Mouse (Mus musculus) testis, postnatal 10 days (tissue): Measurements from ENCODE around the gene Trpc1.
A peak's percentile ranks its signal among the peaks of the same experiment; 100 is the strongest.

Experiments used
- DNase-seq: peaks from one replicate; pipeline ENCODE4 v3.0.0; 2021; ENCODE audit warnings: low spot score

Trpc1 gene

DNA sequence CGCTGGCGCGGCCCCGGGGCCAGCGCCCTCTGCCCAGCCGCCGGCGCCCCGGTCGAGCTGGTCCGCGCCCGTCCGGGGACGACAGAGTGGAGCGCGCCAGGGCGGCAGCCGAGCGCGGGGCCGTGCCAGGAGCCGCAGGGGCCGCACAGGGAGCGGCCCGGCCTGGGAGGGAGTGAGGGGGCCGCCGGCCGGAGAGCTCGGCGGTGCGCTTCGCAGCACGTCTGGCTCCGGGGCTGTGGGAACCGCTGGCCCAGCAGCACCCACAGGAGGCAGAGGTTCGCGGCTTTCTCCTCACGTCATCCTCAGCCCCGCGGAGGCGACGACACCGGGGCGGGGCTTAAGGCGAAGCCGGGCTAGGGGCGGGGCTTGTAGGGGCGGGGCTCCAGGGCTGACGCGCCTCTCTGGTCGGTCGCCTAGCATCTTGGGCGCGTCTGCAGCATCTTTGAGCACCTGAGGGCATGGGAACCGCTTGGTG lies at the start of gene Trpc1:
TSS of gene Trpc1 (minus strand) at position 339 of the 475 bp plus-strand sequence.
- peak; percentile 85 for DNase-seq

GRCm38 (mm10) chr9:95796323-95796722 lies 46.1 kb upstream of the Trpc1 start:
- DNase-seq, result no peak

GRCm38 (mm10) chr9:95795844-95796243 lies 45.7 kb upstream of the Trpc1 start:
- no peak for DNase-seq

DNA sequence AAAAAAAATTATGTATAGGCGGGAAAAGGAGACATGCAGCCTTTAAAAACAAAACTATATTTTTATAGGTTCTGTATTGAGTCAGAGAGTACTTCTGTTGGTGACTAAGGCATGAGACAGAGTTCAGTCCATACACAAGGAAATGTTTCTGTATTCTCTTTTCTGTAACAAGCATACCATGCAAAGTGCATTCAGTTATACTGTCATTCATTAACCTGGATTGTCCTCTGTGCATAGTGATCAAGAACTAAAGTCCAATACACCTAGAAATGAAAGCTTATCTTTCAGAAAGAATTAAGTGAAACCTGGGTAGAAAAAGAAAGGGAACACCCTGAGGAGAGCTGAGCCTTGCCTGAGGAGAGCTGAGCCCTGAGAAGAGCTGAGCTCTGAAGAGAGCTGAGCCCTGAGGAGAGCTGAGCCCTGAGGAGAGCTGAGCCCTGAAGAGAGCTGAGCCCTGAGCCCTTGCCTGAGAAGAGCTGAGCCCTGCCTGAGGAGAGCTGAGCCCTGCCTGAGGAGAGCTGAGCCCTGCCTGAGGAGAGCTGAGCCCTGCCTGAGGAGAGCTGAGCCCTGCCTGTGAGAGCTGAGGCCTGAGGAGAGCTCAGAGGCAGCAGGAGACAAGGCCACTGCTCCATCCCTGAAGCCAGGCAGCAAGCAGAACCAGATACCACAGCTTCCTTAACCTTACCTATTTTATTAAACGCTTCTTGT lies 45.1 kb upstream of the Trpc1 start:
- DNase-seq, result no peak

- DNase-seq, result no peak
Observed at GRCm38 (mm10) chr9:95793986-95794744, 44.0 kb upstream of the Trpc1 start.

DNA sequence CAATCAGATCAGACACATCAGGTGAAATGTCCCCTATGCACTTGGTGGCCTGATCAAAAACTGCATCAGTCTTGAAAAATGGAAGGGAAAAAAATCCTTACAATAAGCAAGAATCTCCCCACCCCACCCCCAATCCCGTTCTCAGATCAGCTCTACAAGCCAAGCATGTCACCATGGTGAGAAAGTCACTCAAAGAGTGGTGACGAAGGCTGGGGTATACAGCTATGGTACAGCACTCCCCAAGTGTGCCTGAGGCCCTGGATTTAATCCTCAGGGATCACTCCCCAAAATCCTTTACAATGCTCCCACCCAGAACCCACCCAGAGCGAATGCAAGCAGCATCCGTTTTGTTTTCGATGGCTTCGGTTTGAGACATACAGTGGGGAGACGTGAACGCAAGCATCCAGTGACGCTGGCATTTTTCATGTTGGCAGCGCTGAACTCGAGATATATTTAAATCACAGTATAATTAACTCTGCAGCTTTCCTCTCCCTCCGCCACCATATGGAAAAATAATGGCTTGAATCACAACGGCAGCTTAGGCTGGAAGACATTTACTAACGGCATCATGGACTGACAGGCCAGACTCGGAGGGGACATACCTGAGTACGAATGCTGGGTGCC lies 34.8 kb upstream of the Trpc1 start:
- DNase-seq, result no peak

DNA sequence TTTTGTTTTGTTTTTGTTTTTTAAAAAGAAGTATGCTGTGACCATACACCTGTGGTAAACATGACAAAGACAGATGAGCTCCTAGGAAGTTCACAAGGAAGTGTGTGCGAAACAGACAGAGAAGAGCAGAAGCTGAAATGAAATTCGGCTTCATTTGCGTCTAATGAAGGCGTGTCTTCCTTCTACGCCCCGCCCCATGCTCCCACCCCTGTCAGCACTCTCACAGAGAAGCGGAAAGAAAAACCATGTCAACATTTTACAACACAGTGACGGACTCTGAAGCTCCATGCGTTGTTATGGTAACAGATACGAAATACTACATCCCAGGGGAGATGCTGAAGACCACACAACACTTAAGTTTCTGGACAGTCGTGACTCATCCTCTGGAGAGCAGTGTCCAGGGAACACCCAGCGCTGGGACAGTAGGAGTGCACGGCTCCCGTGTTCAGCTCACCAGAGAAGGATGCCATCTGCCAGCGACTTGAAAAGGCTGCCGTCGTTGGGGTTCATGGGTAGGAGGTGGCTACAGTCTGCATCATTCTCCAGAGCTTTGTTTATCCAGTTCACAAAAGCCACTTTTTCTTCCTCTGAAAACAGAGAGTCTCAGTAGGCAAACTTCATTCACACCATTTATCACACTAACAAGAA lies 33.6 kb upstream of the Trpc1 start:
- DNase-seq, result no peak

DNA sequence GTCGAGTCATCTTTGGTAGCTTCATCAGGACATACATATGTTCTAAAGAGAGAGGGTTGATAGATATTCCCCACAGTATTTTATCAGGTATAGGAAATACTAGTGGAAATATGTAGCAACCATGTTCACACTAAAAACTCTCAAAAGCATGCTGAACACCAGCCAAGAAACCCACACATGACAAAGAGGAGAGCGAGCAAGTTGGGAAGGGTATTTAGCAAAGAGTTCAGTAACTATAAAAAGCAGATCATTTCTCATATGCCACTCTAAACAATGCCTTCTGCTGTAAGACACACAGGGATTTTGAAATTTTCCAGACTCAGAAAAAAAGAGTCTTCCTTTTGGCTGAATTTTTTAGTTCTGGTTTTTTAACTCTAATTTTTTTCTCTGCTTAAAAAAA lies 21.5 kb upstream of the Trpc1 start:
- DNase-seq, result no peak

- no peak for DNase-seq
Observed at GRCm38 (mm10) chr9:95763218-95763617, 13.0 kb upstream of the Trpc1 start.

DNA sequence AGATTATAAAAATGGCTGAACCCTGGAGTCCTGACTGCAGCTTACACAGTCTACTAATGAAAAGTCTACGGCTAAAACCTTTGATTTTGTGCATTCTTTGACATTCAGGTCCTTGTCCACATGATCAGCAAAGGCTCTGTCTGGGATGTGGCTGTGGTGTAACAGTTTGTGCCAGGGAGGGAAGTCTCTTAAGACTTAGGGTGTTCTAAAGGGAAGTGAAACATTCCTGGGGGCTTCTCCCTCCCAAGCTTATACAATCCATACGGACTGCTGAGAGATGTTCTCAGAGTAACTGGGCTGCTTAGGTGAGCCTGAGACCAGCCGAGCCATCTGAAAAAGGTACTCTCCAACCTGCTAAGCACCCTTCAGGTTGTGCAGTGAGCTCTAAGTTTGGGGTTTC lies 12.1 kb upstream of the Trpc1 start:
- DNase-seq, result no peak

- DNase-seq, result no peak
Observed at GRCm38 (mm10) chr9:95761381-95761780, 11.2 kb upstream of the Trpc1 start.

- DNase-seq, result no peak
Observed at GRCm38 (mm10) chr9:95750746-95751145, 571 bp upstream of the Trpc1 start.

- peak; percentile 50 for DNase-seq
Observed at GRCm38 (mm10) chr9:95749461-95749928, 680 bp downstream of the Trpc1 start.

GRCm38 (mm10) chr9:95747298-95747697 lies 2.9 kb downstream of the Trpc1 start:
- no peak for DNase-seq

DNA sequence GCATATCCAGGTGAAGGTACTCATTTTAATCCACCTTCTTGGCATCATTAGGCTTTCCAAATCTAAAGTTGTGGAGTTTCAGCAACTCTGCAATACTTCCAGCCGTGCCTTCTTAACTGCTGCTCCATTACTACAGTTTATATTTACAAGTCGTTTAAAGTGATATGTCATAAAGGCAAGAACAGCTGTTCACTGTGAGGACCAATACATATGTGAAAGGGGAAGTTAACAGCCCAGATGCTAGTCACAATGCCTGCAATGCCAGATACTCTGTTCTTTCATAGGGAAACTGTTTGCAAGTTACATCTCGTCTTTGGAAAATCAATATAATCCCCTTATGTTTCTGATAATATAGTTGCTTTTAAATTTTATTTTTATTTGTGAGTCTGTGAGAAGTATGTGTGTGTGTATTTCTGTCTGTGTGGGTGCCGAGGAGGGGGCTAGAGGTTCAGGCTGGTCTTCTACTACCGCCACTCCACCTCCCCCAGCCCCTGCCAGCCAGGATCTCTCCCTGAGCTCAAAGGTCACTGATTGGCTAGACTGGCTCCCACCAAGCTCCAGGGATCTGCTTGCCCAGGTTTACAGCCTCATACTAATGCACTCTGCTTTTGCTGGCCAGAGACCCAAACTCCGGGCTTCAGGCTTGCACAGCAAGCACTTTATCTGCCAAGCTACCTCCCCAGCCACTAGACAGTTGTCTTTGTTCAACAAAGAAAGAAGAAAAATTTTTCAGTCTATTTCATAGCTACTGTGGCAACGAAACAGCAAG lies 5.1 kb downstream of the Trpc1 start:
- DNase-seq, result no peak

GRCm38 (mm10) chr9:95736238-95736637 lies 13.9 kb downstream of the Trpc1 start:
- no peak for DNase-seq

- DNase-seq, result no peak
Observed at GRCm38 (mm10) chr9:95712574-95712973, 37.6 kb downstream of the Trpc1 start.

DNA sequence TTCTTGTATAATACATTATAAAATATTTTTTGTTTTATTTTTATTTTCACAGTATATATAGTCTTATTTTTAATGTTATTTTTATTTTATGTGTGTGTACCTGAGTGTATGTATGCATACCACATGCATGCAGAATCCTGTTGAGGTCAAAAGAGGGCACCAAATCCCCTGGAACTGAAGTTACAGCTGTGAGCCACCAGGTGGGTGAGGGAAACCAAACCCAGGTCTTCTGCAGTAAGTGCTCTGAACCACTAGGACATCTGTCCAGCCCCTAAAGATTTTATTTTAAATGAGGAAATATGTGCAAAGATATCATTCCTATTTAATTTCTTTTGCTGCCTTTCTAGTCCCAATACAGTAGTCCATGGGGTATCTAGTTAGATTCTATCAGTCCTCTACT lies 41.2 kb downstream of the Trpc1 start:
- no peak for DNase-seq

GRCm38 (mm10) chr9:95705371-95705770 lies 44.8 kb downstream of the Trpc1 start:
- DNase-seq, result no peak

DNA sequence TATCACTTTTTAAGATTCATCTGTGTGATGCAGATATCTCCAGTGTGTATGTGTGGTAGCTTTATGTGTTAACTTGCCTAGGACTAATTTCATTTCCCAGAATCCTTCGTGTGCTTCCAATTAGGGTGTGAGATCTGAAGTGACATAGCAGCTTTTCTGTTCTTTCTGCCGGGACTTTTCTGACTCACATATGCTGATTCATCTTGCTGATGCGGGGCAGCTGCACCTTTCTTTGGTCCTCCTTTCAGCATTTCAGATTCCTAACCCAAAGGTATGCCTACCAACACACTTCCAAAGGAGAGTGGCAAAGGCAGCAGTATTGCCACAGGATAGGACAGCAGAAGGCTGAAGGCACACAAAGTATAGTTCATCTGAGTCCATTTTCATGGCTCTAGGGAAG lies 46.1 kb downstream of the Trpc1 start:
- no peak for DNase-seq

- DNase-seq, result no peak
Observed at GRCm38 (mm10) chr9:95699273-95699672, 50.9 kb downstream of the Trpc1 start.

GRCm38 (mm10) chr9:95697808-95698207 lies 52.4 kb downstream of the Trpc1 start:
- DNase-seq, result peak; percentile 60
